Mouse (Mus musculus): ENCODE data around the gene Hes2.
A peak's percentile ranks its signal among the peaks of the same experiment; 100 is the strongest.

- TF ChIP-seq EP300 (IDR thresholded peaks at IDR 0.05; ENCODE audit: low read depth) (no peak), CTCF (IDR thresholded peaks at IDR 0.05; ENCODE audit: low read depth) (peak; percentile 3; the same call in 1 of the 2 replicates)
Measured at GRCm38 (mm10) chr4:152159285-152159678, 615 bp downstream of the Hes2 start.
